Mouse (Mus musculus) heart, postnatal 14 days (tissue): ENCODE results near the gene Lamb1. TPM values are rescaled to one million over a fixed set of nuclear protein-coding genes. Genes with fewer than 3 reads are reported as not detected.

Experiments
- DNase-seq, 2 experiments: peaks; one replicate each; pipeline ENCODE4 v3.0.0; 2021 to 2022
- intact Hi-C: fragments of 180-260 bp; cut with DNase I; formaldehyde crosslinking; loops from one replicate; pipeline ENCODE4 v1.15.1; 2025
- total RNA-seq, 2 experiments: library from RNA; stranded (reverse); gene quantifications; 2 replicates each; pipeline ENCODE4 v1.2.3; 2021

Lamb1 gene
- total RNA-seq, 2 experiments from 2014 or later = 158 to 162 TPM

GRCm38 (mm10) chr12:31307756-31308155 lies 42.7 kb downstream of the Lamb1 start:
- intact Hi-C loops = no loop called here
- no peak for DNase-seq

GRCm38 (mm10) chr12:31310687-31311086 lies 45.7 kb downstream of the Lamb1 start:
- intact Hi-C loops = loop anchor here (5.0 kb wide), 1 partner anchor 188 kb away; no protein-coding TSS in a partner anchor
- no peak for DNase-seq

- DNase-seq = no peak
- intact Hi-C loops = loop anchor here (5.0 kb wide), 1 partner anchor 189 kb away; no protein-coding TSS in a partner anchor
Measured at GRCm38 (mm10) chr12:31311671-31312265, 46.7 kb downstream of the Lamb1 start.

- DNase-seq = no peak
- intact Hi-C loops = loop anchor here (5.0 kb wide), 1 partner anchor 190 kb away; no protein-coding TSS in a partner anchor
Measured at GRCm38 (mm10) chr12:31312281-31312680, 47.2 kb downstream of the Lamb1 start.

GRCm38 (mm10) chr12:31313136-31313535 lies 48.1 kb downstream of the Lamb1 start:
- peak in 1 of 2 experiments; percentile 32 for DNase-seq

GRCm38 (mm10) chr12:31314310-31314709 lies 49.3 kb downstream of the Lamb1 start:
- DNase-seq = no peak
- intact Hi-C loops = loop anchor here (5.0 kb wide), 1 partner anchor 192 kb away; no protein-coding TSS in a partner anchor

More at GRCm38 (mm10) chr12:31313136-31313535, 48.1 kb downstream of the Lamb1 start:
- intact Hi-C loops = loop anchor here (5.0 kb wide), 1 partner anchor 191 kb away; no protein-coding TSS in a partner anchor

- intact Hi-C loops = no loop called here
- DNase-seq = no peak
Measured at GRCm38 (mm10) chr12:31315961-31316360, 50.9 kb downstream of the Lamb1 start.

GRCm38 (mm10) chr12:31317670-31318408 lies 52.8 kb downstream of the Lamb1 start:
- DNase-seq = no peak
- intact Hi-C loops = no loop called here

GRCm38 (mm10) chr12:31318409-31318963 lies 53.5 kb downstream of the Lamb1 start:
- peak in 1 of 2 experiments; percentile 60 for DNase-seq
- intact Hi-C loops = no loop called here

- intact Hi-C loops = no loop called here
Measured at GRCm38 (mm10) chr12:31320817-31321216, 55.8 kb downstream of the Lamb1 start.

GRCm38 (mm10) chr12:31321532-31321931 lies 56.5 kb downstream of the Lamb1 start:
- DNase-seq = no peak
- intact Hi-C loops = no loop called here

More at GRCm38 (mm10) chr12:31320817-31321216, 55.8 kb downstream of the Lamb1 start:
- no peak for DNase-seq

- intact Hi-C loops = no loop called here
Measured at GRCm38 (mm10) chr12:31323136-31323695, 58.2 kb downstream of the Lamb1 start.

GRCm38 (mm10) chr12:31327139-31327538 lies 62.1 kb downstream of the Lamb1 start:
- intact Hi-C loops = no loop called here
- DNase-seq = no peak

More at GRCm38 (mm10) chr12:31323136-31323695, 58.2 kb downstream of the Lamb1 start:
- no peak for DNase-seq

GRCm38 (mm10) chr12:31333261-31333660 lies 68.2 kb downstream of the Lamb1 start:
- no peak for DNase-seq
- intact Hi-C loops = no loop called here

- DNase-seq = no peak
- intact Hi-C loops = no loop called here
Measured at GRCm38 (mm10) chr12:31350191-31350943, 85.3 kb downstream of the Lamb1 start.

- peak; percentile 94 to 96 for DNase-seq
- intact Hi-C loops = no loop called here
Measured at GRCm38 (mm10) chr12:31350944-31351928, 86.2 kb downstream of the Lamb1 start, which contains the start of gene Dld. TSS of gene Dld (minus strand) at chr12:31351453.

GRCm38 (mm10) chr12:31366428-31366827 lies 101.4 kb downstream of the Lamb1 start:
- intact Hi-C loops = no loop called here
- DNase-seq = no peak

GRCm38 (mm10) chr12:31367721-31368120 lies 102.7 kb downstream of the Lamb1 start:
- intact Hi-C loops = no loop called here
- DNase-seq = peak; percentile 5 to 26

GRCm38 (mm10) chr12:31369118-31369517 lies 104.1 kb downstream of the Lamb1 start:
- DNase-seq = no peak
- intact Hi-C loops = no loop called here
